Mouse (Mus musculus) E14TG2a.4 (cell line): ENCODE measurements at regions not wholly inside any gene's neighbourhood (a gene's known extent, or its start where the extent isn't known, plus 50 kb on each side); places are given as distances from the start of the nearest gene placed in this dataset.

ENCODE experiments used
- H3K27me3 ChIP-seq: 2 replicates; pipeline ENCODE4 v1.6.1; 2014; ENCODE audit warnings: low read length, control low read depth; ENCODE audit not compliant: insufficient read depth
- H3K36me3 ChIP-seq: 2 replicates; pipeline ENCODE4 v1.6.1; 2014; ENCODE audit warnings: low read length, control low read depth; ENCODE audit not compliant: insufficient read depth
- H3K4me1 ChIP-seq: replicated peaks from 2 replicates; pipeline ENCODE4 v1.6.1; 2014; ENCODE audit warnings: low read depth, low read length, control low read depth
- H3K4me3 ChIP-seq: replicated peaks from 2 replicates; pipeline ENCODE4 v1.5.1; 2014; ENCODE audit warnings: mild to moderate bottlenecking, low read length
- H3K9me3 ChIP-seq: 2 replicates; pipeline ENCODE4 v1.6.1; 2014; ENCODE audit warnings: low read length, control low read depth
- CTCF ChIP-seq: conservative IDR thresholded peaks from 2 replicates; pipeline ENCODE4 v1.5.1; 2014; ENCODE audit warnings: low read length
- NANOG ChIP-seq: IDR thresholded peaks from 2 replicates; pipeline ENCODE4 v1.6.1; 2014; ENCODE audit warnings: borderline replicate concordance, low read length, mixed read lengths
- POU5F1 ChIP-seq: IDR thresholded peaks from 2 replicates; pipeline ENCODE4 v1.6.1; 2014; ENCODE audit warnings: low read length, borderline replicate concordance

- peaks cover 5% of the 10 kb centered on the region; the same call in 1 of the 2 replicates for H3K9me3 ChIP-seq
- H3K4me1 ChIP-seq: no peaks in the 10 kb centered on the region
- no peaks in the 10 kb centered on the region for H3K36me3 ChIP-seq
- H3K4me3 ChIP-seq: no peak overlapping the region
- H3K27me3 ChIP-seq: no peaks in the 10 kb centered on the region
- TF ChIP-seq NANOG: no peak
- no peak for TF ChIP-seq CTCF
- no peak for TF ChIP-seq POU5F1
Measured at GRCm38 (mm10) chr1:42755958-42756357, 60.4 kb downstream of the Pou3f3 start.

DNA sequence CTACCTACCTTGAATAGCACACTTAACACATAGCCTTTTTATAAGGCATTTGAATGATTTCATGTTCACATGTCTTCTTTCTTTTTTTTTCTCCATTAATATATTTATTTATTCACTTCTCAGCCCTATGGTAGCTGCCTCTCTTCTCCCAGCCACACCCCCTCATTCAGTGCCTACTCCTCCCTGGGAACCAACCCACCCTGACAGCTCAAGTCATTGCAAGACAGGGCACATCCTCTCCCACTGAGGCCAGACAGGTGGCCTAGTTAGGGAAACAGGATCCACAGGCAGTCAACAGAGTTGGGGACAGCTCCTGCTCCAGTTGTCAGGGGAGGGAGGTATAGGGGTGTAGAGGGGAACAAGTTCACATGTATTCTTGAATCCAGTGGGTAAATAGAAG is 60.9 kb downstream of the Pou3f3 start:
- Histone ChIP-seq H3K27me3 (no peaks in the 10 kb centered on the region), H3K4me1 (no peaks in the 10 kb centered on the region), H3K4me3 (no peak overlapping the region), H3K36me3 (no peaks in the 10 kb centered on the region), H3K9me3 (peaks cover 5% of the 10 kb centered on the region; the same call in 1 of the 2 replicates)
- no peak for TF ChIP-seq POU5F1

GRCm38 (mm10) chr1:42763447-42763846 is 67.9 kb downstream of the Pou3f3 start:
- TF ChIP-seq POU5F1 (no peak), NANOG (no peak)
- H3K27me3 ChIP-seq: no peaks in the 10 kb centered on the region
- H3K9me3 ChIP-seq: peaks cover 5% of the 10 kb centered on the region; the same call in 1 of the 2 replicates
- no peaks in the 10 kb centered on the region for H3K36me3 ChIP-seq
- no peak overlapping the region for H3K4me3 ChIP-seq
- H3K4me1 ChIP-seq: no peaks in the 10 kb centered on the region

DNA sequence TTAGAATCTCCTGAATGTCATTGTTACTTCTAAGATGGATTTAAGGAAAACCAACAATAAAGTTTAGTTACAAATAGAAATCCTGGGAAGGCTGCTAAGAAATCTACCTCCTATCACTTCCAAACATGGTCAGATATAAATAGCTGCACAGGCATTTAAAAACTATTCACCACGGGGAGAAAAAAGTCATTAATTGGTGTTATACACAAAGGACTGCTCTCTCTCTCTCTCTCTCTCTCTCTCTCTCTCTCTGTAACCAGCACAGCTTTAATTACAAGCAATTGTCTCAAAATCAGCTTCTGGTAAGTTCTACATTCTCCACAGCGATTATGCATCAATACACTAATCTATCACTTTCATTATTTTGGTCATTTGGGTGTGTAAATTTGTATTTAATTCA is 68.5 kb downstream of the Pou3f3 start:
- H3K36me3 ChIP-seq: no peaks in the 10 kb centered on the region
- H3K27me3 ChIP-seq: no peaks in the 10 kb centered on the region; the same call in 1 of the 2 replicates
- H3K4me3 ChIP-seq: no peak overlapping the region
- peaks cover 5% of the 10 kb centered on the region; the same call in 1 of the 2 replicates for H3K9me3 ChIP-seq
- H3K4me1 ChIP-seq: no peaks in the 10 kb centered on the region
- TF ChIP-seq CTCF (no peak), POU5F1 (no peak), NANOG (no peak)

DNA sequence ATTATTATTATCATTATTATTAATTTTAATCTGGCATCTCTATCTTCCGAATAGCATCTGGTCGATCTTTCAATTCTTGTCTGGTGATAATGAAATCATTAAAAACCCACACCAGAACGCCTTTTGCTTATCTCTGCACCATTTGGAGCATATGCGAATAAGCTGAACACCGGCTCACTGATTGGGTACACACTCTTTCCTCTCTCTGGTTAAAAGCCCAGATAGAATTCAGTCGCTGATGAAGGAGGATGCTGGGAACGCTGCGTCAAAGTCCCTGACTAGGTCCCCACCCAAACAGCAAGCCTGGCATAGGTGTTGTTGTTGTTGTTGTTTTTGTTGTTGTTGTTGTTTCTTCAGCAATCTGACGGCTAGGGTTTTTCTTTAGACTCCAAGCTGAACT is 74.5 kb downstream of the Pou3f3 start:
- H3K36me3 ChIP-seq: no peaks in the 10 kb centered on the region

DNA sequence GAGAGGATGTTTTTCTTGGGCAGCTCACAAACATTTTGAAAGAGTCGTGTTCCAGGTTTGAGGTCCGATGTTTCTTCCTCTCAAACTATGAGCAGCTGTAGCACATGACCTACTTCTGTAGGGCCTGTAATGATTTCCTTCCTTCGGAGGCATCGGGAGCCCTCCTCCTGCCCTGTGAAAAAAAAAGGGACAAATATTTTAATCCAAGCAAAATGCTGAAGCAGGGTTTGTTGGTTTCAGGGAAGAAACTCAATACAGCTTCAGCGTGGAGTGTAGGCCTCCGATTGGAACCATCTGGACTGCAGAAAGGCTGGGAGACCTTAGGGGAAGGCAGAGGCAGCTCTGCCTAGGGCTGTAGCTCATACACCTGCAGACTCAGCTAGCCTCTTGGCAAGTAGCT is 76.4 kb downstream of the Pou3f3 start:
- Histone ChIP-seq H3K36me3 (no peaks in the 10 kb centered on the region), H3K27me3 (peaks cover 12% of the 10 kb centered on the region), H3K9me3 (no peaks in the 10 kb centered on the region), H3K4me1 (no peaks in the 10 kb centered on the region), H3K4me3 (no peak overlapping the region)
- TF ChIP-seq POU5F1: no peak
- no peak for TF ChIP-seq CTCF
- no peak for TF ChIP-seq NANOG

More for the DNA sequence above, 74.5 kb downstream of the Pou3f3 start:
- H3K27me3 ChIP-seq: peaks cover 12% of the 10 kb centered on the region
- TF ChIP-seq CTCF (no peak), POU5F1 (no peak), NANOG (no peak)
- no peaks in the 10 kb centered on the region for H3K9me3 ChIP-seq
- H3K4me1 ChIP-seq: no peaks in the 10 kb centered on the region
- no peak overlapping the region for H3K4me3 ChIP-seq

GRCm38 (mm10) chr1:42773851-42774464 is 77.1 kb upstream of the Mrps9 start:
- no peaks in the 10 kb centered on the region for H3K9me3 ChIP-seq
- H3K36me3 ChIP-seq: no peaks in the 10 kb centered on the region
- TF ChIP-seq NANOG: no peak
- TF ChIP-seq POU5F1: no peak
- H3K27me3 ChIP-seq: peaks cover 12% of the 10 kb centered on the region
- no peak overlapping the region for H3K4me3 ChIP-seq
- H3K4me1 ChIP-seq: no peaks in the 10 kb centered on the region

GRCm38 (mm10) chr1:42774971-42775892 is 75.8 kb upstream of the Mrps9 start:
- Histone ChIP-seq H3K4me1 (no peaks in the 10 kb centered on the region), H3K9me3 (no peaks in the 10 kb centered on the region), H3K4me3 (no peak overlapping the region), H3K27me3 (peaks cover 14% of the 10 kb centered on the region), H3K36me3 (no peaks in the 10 kb centered on the region)
- no peak for TF ChIP-seq CTCF
- TF ChIP-seq POU5F1: no peak
- no peak for TF ChIP-seq NANOG

- no peaks in the 10 kb centered on the region for H3K36me3 ChIP-seq
- H3K9me3 ChIP-seq: no peaks in the 10 kb centered on the region
- H3K4me1 ChIP-seq: no peaks in the 10 kb centered on the region
- no peak for TF ChIP-seq CTCF
- TF ChIP-seq POU5F1: no peak
- no peak for TF ChIP-seq NANOG
- peaks cover 13% of the 10 kb centered on the region for H3K27me3 ChIP-seq
- no peak overlapping the region for H3K4me3 ChIP-seq
Measured at GRCm38 (mm10) chr1:42775893-42776287, 75.1 kb upstream of the Mrps9 start.
